Mouse (Mus musculus): Measurements from ENCODE around the gene Nhlh1. TPM values are rescaled to one million over a fixed set of nuclear protein-coding genes. Genes with fewer than 3 reads are reported as not detected.

Gene Nhlh1
- polyA plus RNA-seq (2011; ENCODE audit: insufficient read depth, insufficient read length, low read depth, missing spikeins) = not detected in 2 replicates

- H3K27ac ChIP-seq (ENCODE audit: insufficient read depth, low read length) = no peak within 1 kb of the TSS
- H3K27me3 ChIP-seq (ENCODE audit: control insufficient read depth, insufficient read depth, low read length, poor library complexity, severe bottlenecking) = no peaks in the 10 kb centered on the region
- H3K36me3 ChIP-seq (ENCODE audit: control insufficient read depth, insufficient read depth, low read length, poor library complexity, severe bottlenecking) = no peaks in the 10 kb centered on the region
- TF ChIP-seq CTCF (IDR thresholded peaks at IDR 0.05; ENCODE audit: low read depth, low read length) (no peak), EP300 (IDR thresholded peaks at IDR 0.05; ENCODE audit: insufficient read depth, low read depth, low read length) (no peak), POLR2A (IDR thresholded peaks at IDR 0.05; ENCODE audit: insufficient read depth, low read length) (no peak)
- no peaks in the 10 kb centered on the region for H3K9me3 ChIP-seq (replicated peaks; ENCODE audit: control insufficient read depth, insufficient read depth, low read length, poor library complexity, severe bottlenecking)
- no peak within 1 kb of the TSS for H3K4me3 ChIP-seq (ENCODE audit: low read depth, low read length)
- no peak within 1 kb of the TSS for H3K9ac ChIP-seq (ENCODE audit: low read depth, poor library complexity, severe bottlenecking)
- peaks cover 6% of the 10 kb centered on the region for H3K4me1 ChIP-seq (ENCODE audit: control insufficient read depth, insufficient read depth, low read length)
These were observed at the start of gene Nhlh1 for GRCm38 (mm10) chr1:172057491-172057921. TSS of gene Nhlh1 (minus strand) at chr1:172057573.

- H3K36me3 ChIP-seq (ENCODE audit: control insufficient read depth, insufficient read depth, low read length, poor library complexity, severe bottlenecking) = peaks cover 35% of the 10 kb centered on the region
- H3K4me3 ChIP-seq (ENCODE audit: low read depth, low read length) = no peak overlapping the region
- TF ChIP-seq CTCF (IDR thresholded peaks at IDR 0.05; ENCODE audit: low read depth, low read length) (no peak), POLR2A (IDR thresholded peaks at IDR 0.05; ENCODE audit: insufficient read depth, low read length) (no peak), EP300 (IDR thresholded peaks at IDR 0.05; ENCODE audit: insufficient read depth, low read depth, low read length) (no peak)
- no peaks in the 10 kb centered on the region for H3K27me3 ChIP-seq (ENCODE audit: control insufficient read depth, insufficient read depth, low read length, poor library complexity, severe bottlenecking)
- H3K9me3 ChIP-seq (replicated peaks; ENCODE audit: control insufficient read depth, insufficient read depth, low read length, poor library complexity, severe bottlenecking) = no peaks in the 10 kb centered on the region
- no peak overlapping the region for H3K9ac ChIP-seq (ENCODE audit: low read depth, poor library complexity, severe bottlenecking)
- H3K4me1 ChIP-seq (ENCODE audit: control insufficient read depth, insufficient read depth, low read length) = no peaks in the 10 kb centered on the region
- no peak overlapping the region for H3K27ac ChIP-seq (ENCODE audit: insufficient read depth, low read length)
These were observed 47.7 kb upstream of the Nhlh1 start for GRCm38 (mm10) chr1:172105101-172105500.

- H3K27me3 ChIP-seq (ENCODE audit: control insufficient read depth, insufficient read depth, low read length, poor library complexity, severe bottlenecking) = no peaks in the 10 kb centered on the region
- no peaks in the 10 kb centered on the region for H3K4me1 ChIP-seq (ENCODE audit: control insufficient read depth, insufficient read depth, low read length)
- TF ChIP-seq POLR2A (IDR thresholded peaks at IDR 0.05; ENCODE audit: insufficient read depth, low read length) = no peak
- no peak for TF ChIP-seq EP300 (IDR thresholded peaks at IDR 0.05; ENCODE audit: insufficient read depth, low read depth, low read length)
- TF ChIP-seq CTCF (IDR thresholded peaks at IDR 0.05; ENCODE audit: low read depth, low read length) = no peak
- no peak overlapping the region for H3K9ac ChIP-seq (ENCODE audit: low read depth, poor library complexity, severe bottlenecking)
- H3K4me3 ChIP-seq (ENCODE audit: low read depth, low read length) = no peak overlapping the region
- no peaks in the 10 kb centered on the region for H3K9me3 ChIP-seq (replicated peaks; ENCODE audit: control insufficient read depth, insufficient read depth, low read length, poor library complexity, severe bottlenecking)
- no peak overlapping the region for H3K27ac ChIP-seq (ENCODE audit: insufficient read depth, low read length)
- peaks cover 29% of the 10 kb centered on the region for H3K36me3 ChIP-seq (ENCODE audit: control insufficient read depth, insufficient read depth, low read length, poor library complexity, severe bottlenecking)
These were observed 46.2 kb upstream of the Nhlh1 start for GRCm38 (mm10) chr1:172103619-172104018.

GRCm38 (mm10) chr1:172099325-172100033, 42.1 kb upstream of the Nhlh1 start:
- Histone ChIP-seq H3K4me1 (ENCODE audit: control insufficient read depth, insufficient read depth, low read length) (no peaks in the 10 kb centered on the region), H3K36me3 (ENCODE audit: control insufficient read depth, insufficient read depth, low read length, poor library complexity, severe bottlenecking) (peaks cover 29% of the 10 kb centered on the region), H3K27me3 (ENCODE audit: control insufficient read depth, insufficient read depth, low read length, poor library complexity, severe bottlenecking) (no peaks in the 10 kb centered on the region), H3K4me3 (ENCODE audit: low read depth, low read length) (no peak overlapping the region), H3K9ac (ENCODE audit: low read depth, poor library complexity, severe bottlenecking) (no peak overlapping the region), H3K27ac (ENCODE audit: insufficient read depth, low read length) (no peak overlapping the region), H3K9me3 (replicated peaks; ENCODE audit: control insufficient read depth, insufficient read depth, low read length, poor library complexity, severe bottlenecking) (no peaks in the 10 kb centered on the region)
- TF ChIP-seq POLR2A (IDR thresholded peaks at IDR 0.05; ENCODE audit: insufficient read depth, low read length) = no peak
- TF ChIP-seq EP300 (IDR thresholded peaks at IDR 0.05; ENCODE audit: insufficient read depth, low read depth, low read length) = no peak
- TF ChIP-seq CTCF (IDR thresholded peaks at IDR 0.05; ENCODE audit: low read depth, low read length) = no peak

GRCm38 (mm10) chr1:172095202-172095601, 37.8 kb upstream of the Nhlh1 start:
- H3K4me3 ChIP-seq (ENCODE audit: low read depth, low read length) = no peak overlapping the region
- H3K36me3 ChIP-seq (ENCODE audit: control insufficient read depth, insufficient read depth, low read length, poor library complexity, severe bottlenecking) = peaks cover 37% of the 10 kb centered on the region
- TF ChIP-seq EP300 (IDR thresholded peaks at IDR 0.05; ENCODE audit: insufficient read depth, low read depth, low read length) (no peak), POLR2A (IDR thresholded peaks at IDR 0.05; ENCODE audit: insufficient read depth, low read length) (no peak), CTCF (IDR thresholded peaks at IDR 0.05; ENCODE audit: low read depth, low read length) (no peak)
- H3K9me3 ChIP-seq (replicated peaks; ENCODE audit: control insufficient read depth, insufficient read depth, low read length, poor library complexity, severe bottlenecking) = no peaks in the 10 kb centered on the region
- no peaks in the 10 kb centered on the region for H3K27me3 ChIP-seq (ENCODE audit: control insufficient read depth, insufficient read depth, low read length, poor library complexity, severe bottlenecking)
- no peak overlapping the region for H3K27ac ChIP-seq (ENCODE audit: insufficient read depth, low read length)
- no peak overlapping the region for H3K9ac ChIP-seq (ENCODE audit: low read depth, poor library complexity, severe bottlenecking)
- H3K4me1 ChIP-seq (ENCODE audit: control insufficient read depth, insufficient read depth, low read length) = no peaks in the 10 kb centered on the region

GRCm38 (mm10) chr1:172094295-172094694, 36.9 kb upstream of the Nhlh1 start:
- no peaks in the 10 kb centered on the region for H3K9me3 ChIP-seq (replicated peaks; ENCODE audit: control insufficient read depth, insufficient read depth, low read length, poor library complexity, severe bottlenecking)
- H3K4me1 ChIP-seq (ENCODE audit: control insufficient read depth, insufficient read depth, low read length) = no peaks in the 10 kb centered on the region
- no peaks in the 10 kb centered on the region for H3K27me3 ChIP-seq (ENCODE audit: control insufficient read depth, insufficient read depth, low read length, poor library complexity, severe bottlenecking)
- H3K9ac ChIP-seq (ENCODE audit: low read depth, poor library complexity, severe bottlenecking) = no peak overlapping the region
- peaks cover 32% of the 10 kb centered on the region for H3K36me3 ChIP-seq (ENCODE audit: control insufficient read depth, insufficient read depth, low read length, poor library complexity, severe bottlenecking)
- H3K4me3 ChIP-seq (ENCODE audit: low read depth, low read length) = no peak overlapping the region
- TF ChIP-seq CTCF (IDR thresholded peaks at IDR 0.05; ENCODE audit: low read depth, low read length) (no peak), POLR2A (IDR thresholded peaks at IDR 0.05; ENCODE audit: insufficient read depth, low read length) (no peak), EP300 (IDR thresholded peaks at IDR 0.05; ENCODE audit: insufficient read depth, low read depth, low read length) (no peak)
- no peak overlapping the region for H3K27ac ChIP-seq (ENCODE audit: insufficient read depth, low read length)

Data from ES-Bruce4 (cell line).